Mouse (Mus musculus): ENCODE measurements around the gene Ssxb6.
"Not testable (repeated sequence)": the region's sequence is repeated elsewhere in the genome, so short reads cannot be mapped to it uniquely, and the experiment has no call there.

Gene Ssxb6

DNA sequence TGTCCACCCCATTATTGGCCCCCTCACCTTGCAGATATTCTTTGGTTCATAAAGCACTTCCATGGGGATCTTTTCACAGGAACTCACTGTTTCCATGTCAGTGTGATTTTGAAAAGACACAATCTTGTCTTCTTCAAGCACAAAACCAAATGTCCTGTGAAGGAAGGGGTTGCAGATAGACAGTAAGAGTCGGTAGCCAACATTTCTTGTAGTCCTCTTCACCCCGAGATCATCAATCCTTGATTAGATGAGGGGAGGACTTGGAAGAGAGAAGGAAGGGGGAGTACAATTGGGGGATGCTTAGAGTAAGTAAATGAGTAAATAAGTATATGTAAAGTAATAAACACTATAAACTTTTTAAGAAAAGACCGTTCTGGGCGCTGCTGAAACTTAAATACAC lies at the start of gene Ssxb6:
TSS of gene Ssxb6 (minus strand) at position 101 of the 400 bp plus-strand sequence.
- not testable (repeated sequence) for DNase-seq (ENCODE audit: low read depth, low spot score)

DNA sequence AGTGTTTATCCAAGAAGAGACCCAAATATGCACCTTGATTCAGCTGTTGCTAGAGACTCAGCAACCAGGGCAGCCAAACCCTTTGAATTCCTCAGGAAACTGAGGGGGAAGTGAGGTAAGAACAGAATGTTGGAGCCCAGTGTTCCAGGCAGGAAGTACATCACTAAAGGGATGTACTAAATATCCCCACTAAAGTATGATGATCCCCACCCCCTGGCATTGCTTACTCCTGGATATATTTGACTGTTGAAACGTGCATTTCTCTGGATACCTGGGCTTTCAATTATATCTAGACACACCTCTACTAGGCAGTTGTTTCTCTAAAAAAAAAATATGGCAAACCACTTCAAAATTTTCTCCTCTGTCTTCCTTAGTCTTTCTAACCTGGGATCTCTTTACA lies 43.7 kb upstream of the Ssxb6 start, which contains the start of gene Ssxb3:
TSS of gene Ssxb3 (minus strand) at position 101 of the 400 bp plus-strand sequence.
- DNase-seq (ENCODE audit: low read depth, low spot score) = not testable (repeated sequence)

DNA sequence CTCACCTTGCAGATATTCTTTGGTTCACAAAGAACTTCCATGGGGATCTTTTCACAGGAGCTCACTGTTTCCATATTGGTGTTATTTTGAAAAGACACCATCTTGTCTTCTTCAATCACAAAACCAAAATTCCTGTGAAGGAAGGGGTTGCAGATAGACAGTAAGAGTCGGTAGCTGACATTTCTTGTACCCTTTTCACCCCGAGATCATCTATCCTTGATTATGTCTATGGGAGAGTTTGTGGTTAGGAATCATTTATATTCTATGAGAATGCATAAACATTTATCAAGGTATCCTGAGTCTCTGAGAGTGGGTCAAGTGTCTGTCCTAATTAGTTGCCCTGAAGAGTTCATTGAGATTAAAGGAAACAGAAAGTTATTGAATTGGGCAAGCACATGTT lies 23.2 kb downstream of the Ssxb6 start, which contains the start of gene Gm14459:
TSS of gene Gm14459 (minus strand) at position 101 of the 400 bp plus-strand sequence.
- DNase-seq (ENCODE audit: low read depth, low spot score) = no peak

Measured in embryo, embryonic 11.5 days (tissue).